Mouse (Mus musculus) myocyte (in vitro differentiated cells): ENCODE measurements around the gene Sirt7. TPM values are rescaled to one million over a fixed set of nuclear protein-coding genes. Genes with fewer than 3 reads are reported as not detected.

ENCODE experiments used
- H3K27me3 ChIP-seq: one replicate; pipeline ENCODE4 v1.6.1; 2011; ENCODE audit not compliant: control insufficient read depth, insufficient read depth, insufficient read length
- H3K36me3 ChIP-seq: one replicate; pipeline ENCODE4 v1.6.1; 2011; ENCODE audit not compliant: control insufficient read depth, insufficient read depth
- H3K4me2 ChIP-seq: one replicate; pipeline ENCODE4 v1.6.1; 2011; ENCODE audit warnings: low read depth, control low read depth
- H3K4me3 ChIP-seq: one replicate; pipeline ENCODE4 v1.5.1; 2011; ENCODE audit warnings: mild to moderate bottlenecking, control low read depth, moderate library complexity
- H3K79me2 ChIP-seq: one replicate; pipeline ENCODE4 v1.6.1; 2011; ENCODE audit not compliant: control insufficient read depth, insufficient read depth
- H3ac ChIP-seq: one replicate; pipeline ENCODE4 v1.6.1; 2011; ENCODE audit not compliant: control insufficient read depth, insufficient read length
- CEBPB ChIP-seq: IDR thresholded peaks from 2 replicates; pipeline ENCODE4 v1.6.1; 2011; ENCODE audit warnings: mild to moderate bottlenecking, moderate library complexity; ENCODE audit not compliant: poor library complexity, insufficient read depth, severe bottlenecking
- E2F4 ChIP-seq: IDR thresholded peaks from one replicate; pipeline ENCODE4 v1.6.1; 2011; ENCODE audit warnings: mild to moderate bottlenecking, control low read depth, moderate library complexity; ENCODE audit not compliant: insufficient read depth
- MAX ChIP-seq: IDR thresholded peaks from one replicate; pipeline ENCODE4 v1.6.1; 2011; ENCODE audit warnings: low read depth, mild to moderate bottlenecking, control low read depth
- MYOD1 ChIP-seq, 3 experiments: IDR thresholded peaks; one replicate each; pipeline ENCODE4 v1.6.1; 2011; ENCODE audit warnings: control low read depth in 2 of 3, low read depth in 2 of 3, mild to moderate bottlenecking in 2 of 3, moderate library complexity in 1 of 3; ENCODE audit not compliant: insufficient read length in 2 of 3, control insufficient read depth in 1 of 3
- MYOG ChIP-seq, 3 experiments: IDR thresholded peaks; one replicate each; pipeline ENCODE4 v1.6.1; 2011; ENCODE audit warnings: control low read depth in 2 of 3, low read depth in 2 of 3, mild to moderate bottlenecking in 2 of 3; ENCODE audit not compliant: insufficient read length in 2 of 3, control insufficient read depth in 1 of 3, insufficient read depth in 1 of 3
- POLR2A ChIP-seq: IDR thresholded peaks from one replicate; pipeline ENCODE4 v1.6.1; 2011; ENCODE audit warnings: low read depth, mild to moderate bottlenecking, control low read depth, moderate library complexity; ENCODE audit not compliant: insufficient read length
- POLR2AphosphoS2 ChIP-seq: IDR thresholded peaks from one replicate; pipeline ENCODE4 v1.6.1; 2011; ENCODE audit warnings: low read depth, control low read depth; ENCODE audit not compliant: insufficient read length
- REST ChIP-seq: IDR thresholded peaks from one replicate; pipeline ENCODE4 v1.6.1; 2011; ENCODE audit warnings: mild to moderate bottlenecking, control low read depth, moderate library complexity; ENCODE audit not compliant: insufficient read depth, insufficient read length
- SRF ChIP-seq: IDR thresholded peaks from one replicate; pipeline ENCODE4 v1.6.1; 2011; ENCODE audit warnings: low read depth; ENCODE audit not compliant: control insufficient read depth, insufficient read length
- TCF12 ChIP-seq: IDR thresholded peaks from one replicate; pipeline ENCODE4 v1.6.1; 2011; ENCODE audit warnings: mild to moderate bottlenecking, control low read depth; ENCODE audit not compliant: poor library complexity, insufficient read depth, severe bottlenecking
- USF1 ChIP-seq: IDR thresholded peaks from one replicate; pipeline ENCODE4 v1.6.1; 2011; ENCODE audit warnings: low read depth, mild to moderate bottlenecking, control low read depth, moderate library complexity
- polyA plus RNA-seq: library from polyadenylated mRNA; unstranded; fragments of >200 nt; fragmentation: generic; extraction: Trizol; gene quantifications from one replicate; pipeline ENCODE4 v1.2.1, GENCODE M21; 2012; ENCODE audit warnings: missing spikeins

The Sirt7 gene
- 29.9 TPM for polyA plus RNA-seq

- peak within 1 kb of the TSS; percentile 29 for H3ac ChIP-seq
- H3K4me3 ChIP-seq = peak within 1 kb of the TSS; percentile 41
- H3K4me2 ChIP-seq = peak within 1 kb of the TSS; percentile 95
- peaks cover 52% of the 10 kb centered on the region for H3K79me2 ChIP-seq
- peaks cover 21% of the 10 kb centered on the region for H3K36me3 ChIP-seq
- TF ChIP-seq MYOG (IDR thresholded peaks at IDR 0.05; ENCODE audit: control insufficient read depth in 1 of 3, insufficient read depth in 1 of 3, insufficient read length in 2 of 3, low read depth in 2 of 3) (no peak), POLR2A (no peak), SRF (no peak), CEBPB (no peak), POLR2AphosphoS2 (peak; percentile 83)
- no peaks in the 10 kb centered on the region for H3K27me3 ChIP-seq
Measured at GRCm38 (mm10) chr11:120625152-120625775, at the start of gene Sirt7. Sirt7 (minus strand) TSS chr11:120625240.

DNA sequence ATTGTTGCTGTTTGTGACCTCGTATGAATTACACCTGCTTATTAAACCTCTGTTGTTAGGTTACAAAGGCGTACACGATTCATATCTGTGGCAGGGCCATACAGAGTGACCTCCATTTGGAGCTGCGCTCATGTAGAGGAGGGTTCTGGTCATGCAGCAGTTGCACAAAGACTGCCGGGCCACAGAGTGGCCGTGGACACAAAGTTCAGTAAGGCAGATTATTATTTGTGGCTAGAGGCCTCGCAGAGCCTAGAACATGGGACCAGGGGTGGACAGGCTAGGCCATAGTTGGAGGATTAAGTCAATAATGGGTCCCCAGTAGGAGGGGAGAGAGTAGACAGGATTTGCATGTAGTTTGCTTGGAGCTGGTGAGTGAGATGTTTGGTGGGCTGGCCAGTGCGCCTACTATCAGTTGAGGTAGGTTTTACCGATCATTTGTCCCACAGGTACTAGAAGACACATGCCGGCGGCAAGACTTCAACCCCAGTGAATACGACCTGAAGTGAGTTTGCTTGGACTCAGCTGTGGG, 48.6 kb upstream of the Sirt7 start:
- TF ChIP-seq TCF12 = no peak
- TF ChIP-seq MYOG (IDR thresholded peaks at IDR 0.05; ENCODE audit: control insufficient read depth in 1 of 3, insufficient read depth in 1 of 3, insufficient read length in 2 of 3, low read depth in 2 of 3) = no peak
- TF ChIP-seq POLR2A = no peak
- TF ChIP-seq USF1 = no peak
- TF ChIP-seq POLR2AphosphoS2 = no peak

DNA sequence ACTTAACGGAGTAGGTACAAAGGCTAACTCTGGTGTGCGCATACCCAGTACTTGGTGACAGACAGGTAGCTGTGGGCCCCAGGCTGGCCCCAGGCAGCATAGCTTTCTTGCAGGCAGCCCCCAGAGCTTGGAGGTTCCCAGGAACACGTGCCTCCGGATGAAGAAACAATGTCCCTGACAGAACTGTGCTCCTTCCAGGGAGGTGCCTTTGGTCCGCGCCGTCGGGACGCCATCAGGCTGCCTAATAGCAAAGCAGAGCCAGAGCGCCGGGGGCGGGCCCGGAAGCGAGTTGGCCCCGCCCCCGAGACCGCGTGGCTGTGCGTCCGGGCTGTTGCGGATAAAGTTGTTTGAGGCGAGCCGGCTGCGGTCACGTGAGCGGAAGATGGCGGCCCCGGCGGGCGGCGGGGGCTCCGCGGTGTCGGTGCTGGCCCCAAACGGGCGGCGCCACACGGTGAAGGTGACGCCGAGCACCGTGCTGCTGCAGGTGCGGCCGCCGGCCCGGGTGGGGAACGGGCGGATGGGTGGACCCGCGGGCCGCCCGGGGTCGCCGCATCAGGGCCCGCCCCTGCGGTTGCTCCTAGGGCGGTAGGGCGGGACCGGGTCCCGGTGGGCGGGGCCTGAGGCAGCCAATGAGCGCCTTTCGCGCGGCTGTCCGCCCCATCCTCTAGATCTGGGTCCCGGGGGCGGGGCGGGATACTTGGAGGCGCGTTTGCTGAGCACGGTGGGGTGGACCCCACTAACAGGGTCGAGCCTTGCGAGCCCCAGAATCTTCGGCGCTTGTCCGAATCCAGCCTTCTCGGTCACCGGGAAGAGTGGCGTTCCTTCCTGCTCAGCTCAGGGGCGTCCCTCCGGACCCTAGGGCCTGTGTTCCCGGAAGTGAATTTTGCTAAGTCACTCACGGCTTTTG, 47.9 kb upstream of the Sirt7 start, which contains the start of gene Aspscr1:
Aspscr1 (plus strand) TSS at position 287 of the 907 bp plus-strand sequence.
- Histone ChIP-seq H3K4me3 (peak within 1 kb of the TSS; percentile 44), H3K4me2 (peak within 1 kb of the TSS; percentile 96), H3K79me2 (no peaks in the 10 kb centered on the region), H3K36me3 (no peaks in the 10 kb centered on the region), H3ac (peak within 1 kb of the TSS; percentile 72), H3K27me3 (no peaks in the 10 kb centered on the region)
- peak; percentile 62 for TF ChIP-seq POLR2A
- TF ChIP-seq POLR2AphosphoS2 = peak; percentile 11
- TF ChIP-seq REST = no peak
- no peak for TF ChIP-seq TCF12
- TF ChIP-seq MYOG (IDR thresholded peaks at IDR 0.05; ENCODE audit: control insufficient read depth in 1 of 3, insufficient read depth in 1 of 3, insufficient read length in 2 of 3, low read depth in 2 of 3) = peak in 1 of 3 experiments; percentile 19
- TF ChIP-seq USF1 = peak; percentile 86
- TF ChIP-seq MAX = no peak
- no peak for TF ChIP-seq MYOD1 (IDR thresholded peaks at IDR 0.05; ENCODE audit: control insufficient read depth in 1 of 3, insufficient read length in 2 of 3, low read depth in 2 of 3)

More for the DNA sequence above, 48.6 kb upstream of the Sirt7 start:
- H3K4me2 ChIP-seq = peak overlapping the region; percentile 96
- no peaks in the 10 kb centered on the region for H3K79me2 ChIP-seq
- no peaks in the 10 kb centered on the region for H3K36me3 ChIP-seq
- H3ac ChIP-seq = peak overlapping the region; percentile 72
- peak overlapping the region; percentile 44 for H3K4me3 ChIP-seq
- no peaks in the 10 kb centered on the region for H3K27me3 ChIP-seq

DNA sequence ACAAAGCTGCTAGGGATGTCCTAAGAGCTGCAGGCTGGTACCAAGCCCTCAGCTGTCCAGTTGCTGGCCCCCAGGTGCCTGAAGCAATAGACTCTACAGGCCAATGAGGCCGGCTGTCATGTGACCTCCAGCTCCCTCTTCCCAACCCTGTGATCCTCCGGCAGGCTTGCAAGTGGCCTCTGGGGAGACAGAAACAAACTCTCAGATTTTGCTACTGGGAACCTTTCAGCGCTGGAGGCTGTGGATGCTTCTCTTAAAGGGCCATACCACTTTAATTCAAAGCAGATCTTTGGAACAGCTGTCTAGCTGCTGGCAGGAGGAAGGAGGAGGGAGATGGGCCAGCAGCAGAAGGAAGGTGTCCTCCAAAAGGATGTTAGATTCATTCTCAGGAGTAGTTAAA, 41.6 kb upstream of the Sirt7 start:
- Histone ChIP-seq H3K79me2 (no peaks in the 10 kb centered on the region), H3K4me2 (no peak overlapping the region), H3K36me3 (no peaks in the 10 kb centered on the region), H3K27me3 (peaks cover 16% of the 10 kb centered on the region), H3K4me3 (no peak overlapping the region), H3ac (no peak overlapping the region)
- TF ChIP-seq USF1 (peak; percentile 61), POLR2A (no peak)

- no peak overlapping the region for H3K4me3 ChIP-seq
- H3K79me2 ChIP-seq = no peaks in the 10 kb centered on the region
- no peak overlapping the region for H3K4me2 ChIP-seq
- no peak overlapping the region for H3ac ChIP-seq
- no peak for TF ChIP-seq E2F4
- TF ChIP-seq MYOD1 (IDR thresholded peaks at IDR 0.05; ENCODE audit: control insufficient read depth in 1 of 3, insufficient read length in 2 of 3, low read depth in 2 of 3) = peak in 2 of 3 experiments; percentile 36 to 37
- peaks cover 28% of the 10 kb centered on the region for H3K27me3 ChIP-seq
- H3K36me3 ChIP-seq = no peaks in the 10 kb centered on the region
Measured at GRCm38 (mm10) chr11:120665406-120665805, 40.4 kb upstream of the Sirt7 start.
